9 mouse cellular contexts compared by ENCODE assay signal in the genomic region with DNA sequence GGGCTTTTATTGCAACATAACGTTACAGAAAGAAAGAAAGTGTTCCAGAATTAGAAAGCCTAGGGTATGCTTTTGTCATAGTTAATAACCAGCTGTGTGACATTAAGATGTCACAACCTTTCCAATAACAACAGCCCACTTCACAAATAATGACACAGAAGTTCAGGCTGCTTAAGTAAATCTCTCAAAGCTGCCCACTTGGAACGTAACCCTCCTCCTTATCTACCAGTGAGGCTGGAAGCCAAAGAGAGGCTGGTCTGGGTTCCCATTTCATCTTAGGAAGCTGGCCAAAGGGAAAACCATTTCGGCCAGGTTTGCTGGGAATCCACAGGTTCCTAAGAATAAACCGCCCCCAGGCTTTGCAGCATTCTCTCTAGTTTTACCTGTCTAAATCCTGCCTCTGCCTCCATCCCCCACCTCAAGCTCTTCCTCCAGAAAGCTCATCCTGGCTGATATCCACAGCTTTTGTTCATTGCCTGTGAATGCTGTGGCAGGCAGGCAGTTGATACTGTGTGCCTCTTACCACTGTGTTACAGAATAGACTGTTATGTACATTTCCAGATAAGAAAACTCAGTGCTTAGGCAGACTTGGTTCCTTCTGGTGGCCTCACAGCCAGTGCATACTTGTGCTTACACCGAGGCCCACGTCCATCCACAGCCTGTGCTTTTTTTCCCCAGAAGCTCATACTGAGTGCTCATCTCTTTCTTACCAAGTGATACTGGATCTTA. TPM values are rescaled to one million over a fixed set of nuclear protein-coding genes. Genes with fewer than 3 reads are reported as not detected.
A peak's percentile ranks its signal among the peaks of the same experiment; 100 is the strongest.
DNase-seq lines count a peak whose midpoint lies in the region; ATAC-seq and TF ChIP-seq lines count a peak whose summit lies in the region.
"Had no signal": no experiment of that assay in that cellular context is flagged by ENCODE, and none has a peak within 500 bp of the region (broad histone marks: within the 10 kb centered on the region; RNA-seq: fewer than 3 reads in every experiment).

No protein-coding gene starts in this region.

- no peak for TF ChIP-seq CTCF in MEL (IDR thresholded peaks at IDR 0.05 in 2 of 3, conservative IDR thresholded peaks at IDR 0.05 in 1 of 3; ENCODE audit: control insufficient read depth in 1 of 3, insufficient read depth in 1 of 3, low read depth in 2 of 3, low read length in 3 of 3, poor library complexity in 1 of 3, severe bottlenecking in 1 of 3)

- TF ChIP-seq RAD21 in MEL (IDR thresholded peaks at IDR 0.05; ENCODE audit: low read depth, low read length) = no peak

- ATAC-seq in midbrain, embryonic 12.5 days (ENCODE audit: low FRiP score, low read depth) = no peak
- ATAC-seq: Patski had no signal

- H3K4me3 ChIP-seq in MEL (ENCODE audit: control insufficient read depth in 1 of 2, insufficient read depth in 1 of 2, low read depth in 2 of 2, low read length in 2 of 2) = no peak overlapping the region
- H3K4me3 ChIP-seq in midbrain, embryonic 12.5 days = no peak overlapping the region
- H3K4me3 ChIP-seq: liver, embryonic 15.5 days had no signal

- peaks cover 0 to 3% of the 10 kb centered on the region in 2 experiments; a peak in 2 of 4 replicates for H3K36me3 ChIP-seq in MEL (ENCODE audit: control insufficient read depth in 1 of 2, insufficient read depth in 2 of 2, low read length in 2 of 2)
- no peaks in the 10 kb centered on the region for H3K36me3 ChIP-seq in midbrain, embryonic 12.5 days
- H3K36me3 ChIP-seq: liver, embryonic 15.5 days had no signal

- TF ChIP-seq POLR2A in MEL (IDR thresholded peaks at IDR 0.05; ENCODE audit: control insufficient read depth in 1 of 2, insufficient read depth in 1 of 2, low read depth in 1 of 2, low read length in 2 of 2, poor library complexity in 1 of 2) = no peak

- H3K4me2 ChIP-seq in midbrain, embryonic 12.5 days (replicated peaks) = no peak overlapping the region
- H3K4me2 ChIP-seq: liver, embryonic 15.5 days had no signal

- no peaks in the 10 kb centered on the region for H3K9me3 ChIP-seq in MEL (replicated peaks; ENCODE audit: insufficient read depth, low read length)
- no peaks in the 10 kb centered on the region for H3K9me3 ChIP-seq in midbrain, embryonic 12.5 days
- H3K9me3 ChIP-seq: liver, embryonic 15.5 days had no signal

- peak in 1 of 2 experiments; percentile 29; a peak in 1 of 4 replicates for TF ChIP-seq EP300 in MEL (IDR thresholded peaks at IDR 0.05; ENCODE audit: low read depth in 1 of 2, low read length in 2 of 2)

- DNase-seq in MEL (ENCODE audit: low read depth, low spot score) = no peak
- DNase-seq in fat pad, adult 2 months (ENCODE audit: extremely low read depth, low read depth, low spot score) = peak; percentile 72
- DNase-seq in heart, postnatal 4 days = peak; percentile 20
- DNase-seq in frontal cortex, postnatal 14 days (ENCODE audit: low spot score in 2 of 2) = no peak
- DNase-seq in c-Kit-positive CD71-positive TER-119-positive erythroid progenitor cells, embryonic 14.5 days (ENCODE audit: low spot score) = no peak
- no peak for DNase-seq in thymus, postnatal 10 days (ENCODE audit: low spot score in 2 of 2)

- no peak overlapping the region for H3K9ac ChIP-seq in MEL (ENCODE audit: control insufficient read depth, low read depth, low read length, poor library complexity, severe bottlenecking)
- no peak overlapping the region for H3K9ac ChIP-seq in midbrain, embryonic 12.5 days (replicated peaks)
- H3K9ac ChIP-seq: liver, embryonic 15.5 days had no signal

- no peaks in the 10 kb centered on the region for H3K27me3 ChIP-seq in MEL (ENCODE audit: control insufficient read depth in 1 of 2, insufficient read depth in 2 of 2, low read length in 2 of 2)
- H3K27me3 ChIP-seq in midbrain, embryonic 12.5 days = no peaks in the 10 kb centered on the region
- H3K27me3 ChIP-seq: liver, embryonic 15.5 days; Patski had no signal

- no peaks in the 10 kb centered on the region for H3K79me2 ChIP-seq in MEL (ENCODE audit: control insufficient read depth, insufficient read depth, low read length, poor library complexity)

- H3K27ac ChIP-seq in MEL (ENCODE audit: control insufficient read depth, low read depth, low read length) = no peak overlapping the region
- H3K27ac ChIP-seq in midbrain, embryonic 12.5 days (replicated peaks) = peak overlapping the region; percentile 58
- H3K27ac ChIP-seq: liver, embryonic 15.5 days had no signal

- H3K4me1 ChIP-seq in MEL (ENCODE audit: control insufficient read depth in 1 of 2, insufficient read depth in 2 of 2, low read length in 2 of 2) = peaks cover 0 to 14% of the 10 kb centered on the region in 2 experiments; a peak in 2 of 4 replicates
- peaks cover 30% of the 10 kb centered on the region for H3K4me1 ChIP-seq in midbrain, embryonic 12.5 days

- WGBS in midbrain, embryonic 12.5 days = 33% methylated on average over 6 of the region's 6 CpGs

TF ChIP-seq in MEL, 35 proteins besides CTCF, POLR2A, EP300 and RAD21:
- TF ChIP-seq JUND (IDR thresholded peaks at IDR 0.05; ENCODE audit: low read depth, low read length) (no peak), POLR2AphosphoS2 (IDR thresholded peaks at IDR 0.05; ENCODE audit: low read length) (no peak), TCF12 (IDR thresholded peaks at IDR 0.05; ENCODE audit: low read depth, low read length) (peak; percentile 24; the same call in 1 of the 2 replicates), RCOR1 (IDR thresholded peaks at IDR 0.05; ENCODE audit: low read depth, low read length) (no peak)
TF ChIP-seq in MEL: peak in this region for 1.

RNA-seq across cellular contexts. Expression of a gene that starts 12.8 kb away (rescaled TPM):
- total RNA-seq in MEL (2012; rRNA removed) = 59.0 and 84.5 TPM in 2 replicates
- polyA plus RNA-seq in MEL (2012; ENCODE audit: insufficient read depth in 1 of 2, insufficient read length in 2 of 2, low read depth in 1 of 2, low replicate concordance in 2 of 2, missing spikeins in 1 of 2) = 10 to 100 TPM in 1 of 2 experiments, not detected in 1; 71.5 TPM
- 10 to 100 TPM; 50.3 to 52.7 TPM for total RNA-seq in heart, postnatal 4 days (2021)
- 42.3 and 42.4 TPM in 2 replicates for polyA plus RNA-seq in midbrain, embryonic 12.5 days (2016; fragmentation: Nextera tagmentation; extraction: Ambion mirVana)

Comparison
In these comparisons a context has a peak if more than half of its experiments do, and no peak if none do; other contexts are left out.
1. DNase-seq: peak in fat pad, adult 2 months (single experiment) and heart, postnatal 4 days (single experiment); none in MEL (single experiment), frontal cortex, postnatal 14 days (0 of 2), c-Kit-positive CD71-positive TER-119-positive erythroid progenitor cells, embryonic 14.5 days (single experiment) and thymus, postnatal 10 days (0 of 2).